Mouse (Mus musculus) retina, postnatal 1 day (tissue): Measurements from ENCODE around the gene Epop.

Experiments
- DNase-seq: peaks from one replicate; pipeline ENCODE4 v3.0.0-alpha.2; 2012

Epop gene

DNA sequence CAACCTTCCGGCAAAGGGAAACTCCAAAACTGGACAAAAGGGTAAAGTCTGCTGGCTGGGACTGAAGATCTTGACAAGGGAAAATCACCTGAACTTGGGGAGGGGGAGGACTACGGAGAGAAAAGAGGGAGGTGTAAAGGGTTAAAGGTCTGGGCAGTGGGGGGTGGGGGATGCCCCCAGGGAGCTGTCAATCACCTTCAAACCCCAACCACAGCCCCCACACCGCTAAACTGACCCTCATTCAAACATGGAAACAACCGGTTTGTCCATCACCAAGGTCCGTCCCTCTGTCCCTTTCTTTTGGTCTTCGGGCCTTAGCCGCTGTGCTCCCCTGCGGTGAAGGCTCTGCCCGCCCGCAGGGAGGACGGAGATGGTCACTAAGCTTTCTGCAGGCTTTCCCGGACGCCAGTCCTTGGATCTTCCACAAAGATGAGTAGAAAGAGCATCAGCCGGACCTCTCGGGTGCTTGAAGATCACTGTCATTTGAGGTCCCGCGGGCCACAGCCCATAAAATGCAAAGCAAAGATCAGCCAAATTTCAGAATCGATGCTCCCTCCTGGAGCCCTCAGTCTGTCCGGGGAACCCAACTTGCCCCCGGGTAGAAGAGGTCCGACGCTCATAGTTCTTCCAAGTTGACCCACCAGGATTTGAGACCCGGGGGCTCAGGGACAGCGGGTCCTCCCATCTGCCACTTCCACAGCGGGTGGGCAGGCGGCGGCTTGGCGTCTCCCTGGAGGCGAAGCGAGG is 1.8 kb downstream of the Epop start:
- no peak for DNase-seq

- DNase-seq = peak; percentile 32
Observed at GRCm38 (mm10) chr11:97626850-97627249, 2.7 kb downstream of the Epop start.

GRCm38 (mm10) chr11:97626431-97626830 is 3.1 kb downstream of the Epop start:
- DNase-seq = no peak

- no peak for DNase-seq
Observed at GRCm38 (mm10) chr11:97625551-97625950, 4.0 kb downstream of the Epop start.

DNA sequence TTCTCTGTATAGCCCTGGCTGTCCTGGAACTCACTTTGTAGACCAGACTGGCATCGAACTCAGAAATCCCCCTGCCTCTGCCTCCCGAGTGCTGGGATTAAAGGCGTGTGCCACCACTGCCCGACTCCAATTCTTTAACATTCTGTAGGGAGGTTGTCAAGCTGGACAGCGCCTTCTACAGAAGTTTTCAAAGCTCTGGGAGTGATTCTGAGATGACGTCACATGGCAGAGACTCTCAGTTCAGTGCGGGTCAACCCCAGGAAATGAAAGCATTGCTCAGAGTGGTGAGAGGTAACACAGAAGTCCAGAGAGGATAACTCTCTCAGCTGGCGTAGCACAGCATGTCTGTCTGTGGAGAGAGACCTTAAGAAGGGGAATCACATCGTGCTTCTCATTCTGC is 6.3 kb downstream of the Epop start:
- no peak for DNase-seq

DNA sequence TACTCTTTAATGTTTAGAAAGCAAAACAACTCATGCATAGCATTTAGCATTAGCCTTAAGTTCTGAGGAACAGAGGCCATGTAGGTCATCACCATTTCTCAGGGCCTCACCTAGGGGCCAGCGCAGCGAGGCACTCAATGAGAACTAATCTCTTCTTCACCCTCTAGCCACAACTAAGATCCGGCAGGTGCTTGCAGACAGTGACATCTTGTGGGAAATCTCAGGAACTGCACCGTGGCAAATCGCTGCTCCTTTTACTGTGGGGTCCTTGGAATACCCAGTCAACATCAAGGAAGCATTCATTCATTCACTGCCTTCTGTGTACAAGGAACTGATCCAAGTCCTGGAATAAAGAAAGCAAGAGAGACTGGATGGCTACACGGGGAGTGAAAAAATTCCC is 7.1 kb downstream of the Epop start:
- peak; percentile 89 for DNase-seq

DNA sequence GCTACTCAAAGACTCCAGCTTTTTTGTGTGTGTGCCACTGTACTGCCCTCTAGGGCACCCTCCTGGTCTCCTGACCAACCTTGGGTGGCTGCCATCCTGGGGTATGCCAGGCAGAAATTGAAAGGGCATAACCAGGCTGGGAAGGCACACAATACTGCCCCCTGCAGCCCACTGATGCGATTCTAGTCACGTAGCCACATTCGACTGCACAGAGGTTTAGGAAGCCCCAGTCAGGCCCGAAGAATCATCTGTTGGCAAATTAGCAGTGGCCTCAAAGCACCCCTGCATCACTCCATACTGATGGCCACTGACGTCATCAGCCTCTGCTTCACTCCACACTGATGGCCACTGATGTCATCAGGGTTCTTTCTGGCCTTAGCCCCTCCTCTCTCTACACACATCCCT is 10.1 kb downstream of the Epop start:
- DNase-seq = peak; percentile 81

GRCm38 (mm10) chr11:97618368-97618767 is 11.1 kb downstream of the Epop start:
- DNase-seq = no peak

DNA sequence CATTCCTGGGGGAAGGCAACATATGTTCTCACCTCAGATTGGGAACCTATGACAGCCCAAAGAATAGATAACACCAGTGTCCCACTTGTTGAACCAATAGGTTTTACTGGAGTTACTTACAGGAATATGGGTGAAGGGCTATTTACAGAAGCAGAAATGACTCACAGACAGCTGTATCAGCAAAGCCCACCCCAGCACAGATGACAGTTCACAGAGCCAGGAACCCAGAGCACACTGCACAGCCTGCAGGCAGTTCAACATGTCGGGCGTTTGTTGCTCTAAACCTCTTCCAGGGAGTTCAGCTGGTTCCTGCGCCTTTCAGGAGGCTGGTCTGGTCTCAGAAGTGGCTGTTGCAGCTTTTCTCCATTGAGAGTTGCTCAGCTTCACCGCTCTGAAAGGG is 14.2 kb downstream of the Epop start:
- DNase-seq = no peak

GRCm38 (mm10) chr11:97611076-97611475 is 18.4 kb downstream of the Epop start:
- no peak for DNase-seq

DNA sequence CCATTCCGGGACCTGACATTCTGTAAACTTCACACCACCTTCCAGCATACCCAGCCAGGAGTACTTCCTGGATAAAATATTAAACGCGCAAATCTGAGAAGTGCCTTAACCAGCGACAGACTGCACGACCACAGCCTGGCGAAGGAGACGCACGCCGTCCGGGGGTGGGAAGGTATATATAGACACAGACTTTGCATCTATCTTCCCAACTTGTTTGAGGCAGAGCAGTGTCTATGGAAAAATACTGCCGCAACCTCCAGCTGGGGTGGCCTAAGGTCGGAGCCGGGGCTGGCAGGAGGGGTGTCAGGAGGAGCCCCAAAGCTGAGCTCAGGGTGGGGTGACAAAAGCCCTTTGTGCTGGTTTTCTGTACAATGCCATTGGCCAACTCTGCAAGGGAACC is 19.8 kb downstream of the Epop start:
- DNase-seq = no peak

- DNase-seq = no peak
Observed at GRCm38 (mm10) chr11:97608933-97609332, 20.6 kb downstream of the Epop start.

DNA sequence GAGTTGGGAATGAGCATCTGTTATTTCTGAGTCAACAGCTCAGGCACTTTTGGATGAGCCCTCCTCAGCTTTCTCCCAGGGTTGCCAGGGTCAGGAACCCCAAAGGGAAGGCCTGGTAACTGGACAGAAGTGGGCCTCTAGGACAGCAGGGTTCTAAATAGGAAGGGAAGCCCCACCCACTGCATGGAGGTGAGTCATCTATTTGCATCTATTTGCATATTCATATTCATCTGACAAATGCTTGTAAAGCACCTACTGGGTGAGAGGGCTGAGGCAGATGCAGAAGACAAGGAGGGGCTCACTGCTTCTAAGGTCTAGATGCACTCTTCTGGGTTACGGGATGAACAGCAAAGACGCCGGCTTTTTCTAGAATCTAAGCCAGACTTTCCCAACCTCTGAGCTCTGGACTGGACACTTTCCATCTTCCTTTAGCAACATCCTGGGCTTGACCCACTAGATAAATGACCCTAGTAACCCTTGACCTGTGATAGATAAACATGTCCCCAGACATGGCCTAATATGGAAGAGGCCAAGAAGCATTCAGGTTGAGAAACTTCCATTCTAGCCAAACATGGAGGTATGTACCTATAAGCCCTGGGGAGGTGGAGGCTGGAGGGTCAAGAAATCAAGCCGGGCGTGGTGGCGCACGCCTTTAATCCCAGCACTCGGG is 22.3 kb downstream of the Epop start:
- no peak for DNase-seq

GRCm38 (mm10) chr11:97603891-97604290 is 25.6 kb downstream of the Epop start:
- no peak for DNase-seq

- no peak for DNase-seq
Observed at GRCm38 (mm10) chr11:97602223-97602622, 27.3 kb downstream of the Epop start.

DNA sequence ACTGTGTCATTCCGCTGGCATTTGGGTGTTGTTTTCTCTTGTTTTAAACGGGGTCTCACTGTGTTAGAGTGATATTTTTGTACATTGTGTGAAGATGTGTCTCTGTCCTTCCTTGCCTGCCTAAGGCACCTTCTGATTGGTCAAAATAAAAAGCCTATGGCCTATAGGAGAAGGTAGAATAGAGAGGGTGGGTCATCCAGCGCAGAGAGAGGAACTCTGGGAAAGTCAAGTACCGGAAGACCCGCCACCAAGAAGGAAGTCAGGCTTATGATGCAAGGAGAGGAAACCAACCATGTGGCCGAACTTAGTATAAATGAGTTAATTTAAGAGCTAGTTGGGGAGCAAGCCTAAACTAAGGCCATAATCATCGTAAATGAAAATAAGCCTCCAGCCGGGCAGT is 30.4 kb downstream of the Epop start:
- DNase-seq = no peak

DNA sequence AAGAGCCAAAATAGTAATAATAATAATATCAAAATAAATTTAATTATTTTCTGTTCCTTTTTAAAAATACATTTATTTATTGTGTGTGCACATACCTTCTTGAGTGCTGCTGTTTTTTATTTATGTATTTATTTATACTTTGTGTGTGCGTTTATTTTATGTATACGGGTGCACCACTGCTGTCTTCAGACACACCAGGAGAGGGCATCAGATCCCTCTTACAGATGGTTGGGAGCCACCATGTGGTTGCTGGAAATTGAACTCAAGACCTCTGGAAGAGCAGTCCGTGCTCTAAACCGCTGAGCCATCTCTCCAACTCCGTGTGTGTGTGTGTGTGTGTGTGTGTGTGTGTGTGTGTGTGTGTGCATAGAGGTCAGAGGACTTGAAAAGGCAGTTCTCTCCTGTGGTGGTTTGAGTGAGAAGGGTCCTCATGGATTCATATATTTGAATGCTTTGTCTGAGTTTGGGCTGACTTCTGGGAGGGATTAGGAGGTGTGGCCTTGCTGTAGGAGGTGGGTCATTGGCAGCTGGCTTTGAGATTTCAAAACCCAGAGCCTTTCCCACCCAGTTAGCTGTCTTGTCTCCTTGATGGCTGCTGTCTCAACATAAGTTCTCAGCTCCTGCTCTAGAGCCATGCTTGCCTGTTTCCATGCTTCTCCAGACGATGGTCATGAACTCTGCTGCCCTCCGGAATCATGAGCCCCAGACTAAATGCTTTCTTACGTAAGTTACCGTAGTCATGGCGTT is 31.4 kb downstream of the Epop start:
- DNase-seq = no peak

DNA sequence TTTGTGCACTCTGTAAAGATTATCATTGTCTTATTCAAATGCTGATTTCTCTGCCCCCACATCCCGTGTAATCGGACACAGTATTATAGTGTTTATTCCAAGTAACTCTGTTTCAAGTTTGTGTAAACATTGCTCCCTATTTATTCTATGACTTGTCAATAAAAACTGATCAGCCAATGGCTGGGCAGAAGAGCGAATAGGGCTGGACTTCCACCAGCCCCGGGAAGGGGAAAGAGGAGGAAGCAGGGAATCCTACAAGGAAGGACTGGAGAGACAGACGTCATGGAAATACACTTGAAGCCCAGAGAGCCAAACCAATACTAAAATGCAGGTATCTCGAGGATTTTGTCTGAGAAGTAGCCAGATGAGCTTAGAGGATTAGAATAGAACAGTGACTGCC is 35.4 kb downstream of the Epop start:
- DNase-seq = no peak

DNA sequence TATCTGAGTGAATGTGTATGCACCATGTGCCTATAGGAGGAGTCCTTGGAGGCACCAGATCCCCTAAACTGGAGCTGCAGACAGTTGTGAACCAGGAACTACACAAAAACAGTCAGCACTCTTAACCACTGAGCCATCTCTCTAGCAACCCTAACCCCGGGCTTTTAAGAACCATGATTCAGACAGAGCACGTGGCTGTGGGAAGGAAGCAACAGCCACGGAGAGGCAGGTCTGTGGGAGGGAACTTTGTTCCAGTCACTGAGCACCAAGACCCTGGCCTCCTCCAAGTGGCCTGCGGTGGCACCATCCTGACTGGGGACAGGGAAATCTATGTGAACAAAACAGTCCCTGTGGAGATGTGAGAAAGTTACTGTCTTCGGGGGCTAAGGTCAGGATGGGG is 37.6 kb downstream of the Epop start:
- DNase-seq = no peak

GRCm38 (mm10) chr11:97590227-97590960 is 39.1 kb downstream of the Epop start:
- no peak for DNase-seq

GRCm38 (mm10) chr11:97589216-97589615 is 40.3 kb downstream of the Epop start:
- DNase-seq = peak; percentile 77

DNA sequence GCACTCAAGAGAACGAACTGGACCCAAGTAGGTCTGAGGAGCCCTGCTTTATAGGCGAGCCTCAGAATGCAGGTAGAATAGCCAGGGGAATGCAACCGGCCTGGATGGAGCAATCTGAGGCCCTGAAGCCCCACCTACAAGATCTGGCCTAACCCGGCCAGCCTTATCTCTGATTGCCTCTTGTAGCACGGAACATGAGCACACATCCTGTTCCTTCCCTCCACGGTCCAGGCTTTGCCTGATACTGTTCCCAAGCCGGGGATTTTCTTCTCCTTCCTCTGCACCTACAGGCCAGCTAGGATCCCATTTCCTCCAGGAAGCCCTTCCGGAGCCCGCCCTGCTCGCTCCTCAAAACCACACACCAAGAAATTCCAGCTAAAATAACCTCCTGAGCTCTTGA is 43.6 kb downstream of the Epop start:
- DNase-seq = no peak

DNA sequence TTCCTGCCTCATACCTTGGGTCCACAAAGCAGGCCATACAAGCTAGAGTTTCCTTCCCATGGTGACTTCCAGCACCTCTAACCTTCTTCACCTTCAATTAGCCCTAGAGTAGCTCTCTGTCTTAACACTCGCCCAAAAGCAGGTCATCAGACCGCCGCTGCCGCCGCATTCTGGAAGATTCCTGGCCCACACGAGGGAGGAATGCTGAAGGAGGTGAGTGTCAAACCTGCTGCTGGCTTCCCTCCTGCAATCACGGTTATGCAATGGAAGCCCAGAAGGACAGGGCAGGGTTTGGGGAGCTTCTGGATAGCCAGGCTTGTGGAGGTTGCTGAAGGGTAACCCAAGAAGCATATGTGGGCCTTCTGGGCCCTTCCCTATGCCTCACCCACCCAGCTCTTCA is 45.0 kb downstream of the Epop start:
- DNase-seq = no peak
